Mouse (Mus musculus) lung, embryonic 15.5 days (tissue): ENCODE measurements at regions not wholly inside any gene's neighbourhood (a gene's known extent, or its start where the extent isn't known, plus 50 kb on each side); places are given as distances from the start of the nearest gene placed in this dataset.

Experiments used
- ATAC-seq: fragments of 200-750 bp; cut with Nextera tagmentation; 2 replicates; pipeline ENCODE4 v1.8.0; 2017; ENCODE audit warnings: moderate number of reproducible peaks, borderline replicate concordance; ENCODE audit not compliant: low FRiP score, low TSS enrichment; ENCODE audit errors: extremely low read depth
- H3K27ac ChIP-seq: fragments of 300-500 bp; sonication (generic); 2 replicates; pipeline ENCODE4 v1.5.1; 2015; ENCODE audit warnings: moderate library complexity, mild to moderate bottlenecking, inconsistent platforms
- H3K27me3 ChIP-seq: fragments of 300-500 bp; sonication (generic); 2 replicates; pipeline ENCODE4 v1.6.1; 2015; ENCODE audit warnings: inconsistent platforms
- H3K36me3 ChIP-seq: fragments of 300-500 bp; sonication (generic); 2 replicates; pipeline ENCODE4 v1.6.1; 2015; ENCODE audit warnings: inconsistent platforms
- H3K4me1 ChIP-seq: fragments of 300-500 bp; sonication (generic); 2 replicates; pipeline ENCODE4 v1.6.1; 2015; ENCODE audit warnings: inconsistent platforms
- H3K4me2 ChIP-seq: fragments of 300-500 bp; sonication (generic); 2 replicates; pipeline ENCODE4 v1.6.1; 2015; ENCODE audit warnings: inconsistent platforms, mild to moderate bottlenecking, moderate library complexity
- H3K4me3 ChIP-seq: fragments of 300-500 bp; sonication (generic); 2 replicates; pipeline ENCODE4 v1.5.1; 2015; ENCODE audit warnings: mild to moderate bottlenecking, inconsistent platforms
- H3K9ac ChIP-seq: fragments of 300-500 bp; sonication (generic); 2 replicates; pipeline ENCODE4 v1.6.1; 2015; ENCODE audit warnings: inconsistent platforms
- H3K9me3 ChIP-seq: fragments of 300-500 bp; sonication (generic); 2 replicates; pipeline ENCODE4 v1.6.1; 2016; ENCODE audit warnings: inconsistent platforms
- WGBS: fragments of 180-500 bp; shearing (Covaris S2); methylation state at CpG from one replicate; pipeline ENCODE4 v1.1.7; 2015; 5-methylcytosine and 5-hydroxymethylcytosine counted together

DNA sequence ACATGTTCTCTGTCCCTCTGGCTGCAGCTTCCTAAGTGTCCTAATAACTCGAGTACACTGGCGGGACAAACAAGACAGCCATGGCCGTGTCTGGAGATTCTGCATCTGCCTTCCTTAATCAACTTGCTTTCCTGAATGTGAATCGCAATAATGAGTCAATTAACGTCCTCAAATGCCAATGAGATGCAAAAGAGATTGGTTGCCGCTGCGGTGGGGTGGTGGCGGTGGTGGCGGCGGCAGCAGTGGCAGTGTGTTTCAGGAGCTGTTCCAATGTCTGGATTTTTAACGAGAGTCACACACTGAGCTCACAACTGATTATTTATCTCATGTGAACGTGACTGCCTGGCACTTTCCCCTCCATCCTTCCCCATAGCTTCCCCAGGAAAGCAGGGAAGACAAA, 197.6 kb upstream of the Gk2 start:
- Histone ChIP-seq H3K4me3 (no peak overlapping the region), H3K9ac (no peak overlapping the region), H3K36me3 (no peaks in the 10 kb centered on the region), H3K27me3 (no peaks in the 10 kb centered on the region), H3K27ac (no peak overlapping the region), H3K4me2 (no peak overlapping the region), H3K4me1 (no peaks in the 10 kb centered on the region), H3K9me3 (no peaks in the 10 kb centered on the region)
- 57% methylated on average over 12 of the region's 12 CpGs for WGBS
- ATAC-seq = no peak

DNA sequence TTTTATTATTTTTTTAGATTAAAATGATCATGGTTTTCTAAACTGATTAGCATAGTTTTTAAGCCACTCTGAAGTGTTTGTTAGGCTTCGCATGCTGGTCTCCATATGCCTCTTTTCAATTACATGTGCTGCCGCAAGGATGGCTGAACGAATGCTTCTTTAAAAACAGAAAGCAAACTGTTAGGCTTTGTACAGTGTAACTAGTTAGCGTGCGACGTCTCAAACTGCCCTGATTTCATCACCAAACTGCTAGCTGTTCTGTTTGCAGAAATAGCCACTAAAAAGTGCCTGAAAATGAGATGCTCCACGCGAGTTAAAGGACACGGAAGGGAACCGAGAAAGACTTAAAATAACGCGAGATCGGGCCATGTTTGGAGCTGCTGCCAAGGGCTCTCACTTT, 185.4 kb upstream of the Gk2 start:
- H3K9me3 ChIP-seq = no peaks in the 10 kb centered on the region
- H3K9ac ChIP-seq = no peak overlapping the region
- no peaks in the 10 kb centered on the region for H3K36me3 ChIP-seq
- no peak overlapping the region for H3K4me2 ChIP-seq
- WGBS = 82% methylated on average over 13 of the region's 13 CpGs
- ATAC-seq = no peak
- 0 out of 2 replicates have a peak, but pooled peaks cover 4% of the 10 kb centered on the region for H3K4me1 ChIP-seq
- no peak overlapping the region for H3K27ac ChIP-seq
- no peaks in the 10 kb centered on the region for H3K27me3 ChIP-seq
- no peak overlapping the region for H3K4me3 ChIP-seq

DNA sequence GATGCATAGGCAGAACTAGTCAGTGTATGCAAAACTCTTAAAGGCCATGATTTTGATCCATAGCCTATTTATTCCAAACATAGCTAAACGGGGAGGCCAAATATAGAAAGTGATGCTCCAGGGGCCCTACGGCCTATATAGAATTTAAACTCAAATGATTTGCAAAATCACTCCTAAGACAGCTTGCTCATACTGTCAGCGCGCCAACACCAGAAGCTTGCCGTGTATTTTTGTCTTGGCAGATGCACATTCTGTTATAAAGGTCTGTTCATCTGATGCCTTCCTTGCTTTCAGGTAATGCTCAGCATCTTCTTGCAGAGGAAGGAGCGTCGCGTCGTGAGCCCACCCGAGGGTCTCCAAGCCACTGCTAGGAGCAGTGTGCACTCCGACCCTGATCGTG, 184.8 kb upstream of the Gk2 start:
- Histone ChIP-seq H3K27me3 (no peaks in the 10 kb centered on the region), H3K4me3 (no peak overlapping the region), H3K9me3 (no peaks in the 10 kb centered on the region), H3K9ac (no peak overlapping the region), H3K27ac (no peak overlapping the region), H3K36me3 (no peaks in the 10 kb centered on the region), H3K4me1 (0 out of 2 replicates have a peak, but pooled peaks cover 4% of the 10 kb centered on the region), H3K4me2 (no peak overlapping the region)
- no peak for ATAC-seq
- WGBS = 83% methylated on average over 12 of the region's 12 CpGs

DNA sequence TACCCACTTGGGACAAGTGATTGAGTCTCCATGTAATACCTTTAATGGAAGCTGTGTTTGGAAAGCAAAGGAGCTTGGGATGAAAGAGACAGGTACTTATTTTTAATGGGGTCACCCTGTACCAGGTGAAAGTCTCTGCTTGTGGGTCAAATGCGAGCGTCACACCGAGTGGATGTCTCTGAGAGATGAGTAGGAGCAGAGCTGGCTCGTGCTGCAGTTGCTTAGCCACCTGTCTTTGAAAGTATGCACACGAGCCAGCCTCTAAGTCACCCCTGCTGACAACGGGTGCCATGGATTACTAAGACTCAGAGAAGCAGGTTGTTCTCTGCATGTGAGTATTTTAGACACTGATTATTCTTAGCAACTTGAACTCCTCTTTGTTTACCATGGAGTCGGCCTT, 179.5 kb upstream of the Gk2 start:
- Histone ChIP-seq H3K4me1 (no peaks in the 10 kb centered on the region), H3K27me3 (no peaks in the 10 kb centered on the region), H3K27ac (no peak overlapping the region), H3K36me3 (no peaks in the 10 kb centered on the region), H3K9ac (no peak overlapping the region), H3K4me2 (no peak overlapping the region), H3K9me3 (no peaks in the 10 kb centered on the region), H3K4me3 (no peak overlapping the region)
- ATAC-seq = no peak
- WGBS = 62% methylated on average over 7 of the region's 7 CpGs

DNA sequence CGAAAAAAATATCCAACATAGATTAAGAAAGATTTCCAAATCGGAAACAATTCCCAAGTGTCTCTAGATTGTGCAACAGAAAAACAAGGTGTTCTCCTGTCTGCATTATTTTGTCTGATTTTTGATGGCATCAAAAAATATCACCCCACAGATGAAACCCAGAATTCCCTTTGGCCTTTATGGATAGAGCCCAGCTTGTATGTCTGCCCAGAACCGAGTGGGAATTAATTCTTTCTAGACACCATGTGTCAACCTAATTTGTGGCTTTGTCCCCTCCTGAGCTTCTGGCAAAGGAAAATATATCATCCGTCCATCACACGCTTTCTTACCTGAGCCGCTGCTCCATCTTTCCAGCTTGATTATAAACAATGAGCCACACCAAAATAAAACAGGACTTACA, 176.9 kb upstream of the Gk2 start:
- no peaks in the 10 kb centered on the region for H3K27me3 ChIP-seq
- WGBS = 85% methylated on average over 6 of the region's 6 CpGs
- no peaks in the 10 kb centered on the region for H3K9me3 ChIP-seq
- ATAC-seq = no peak
- no peak overlapping the region for H3K9ac ChIP-seq
- no peaks in the 10 kb centered on the region for H3K36me3 ChIP-seq
- no peak overlapping the region for H3K27ac ChIP-seq
- H3K4me2 ChIP-seq = no peak overlapping the region
- H3K4me3 ChIP-seq = no peak overlapping the region
- H3K4me1 ChIP-seq = no peaks in the 10 kb centered on the region

DNA sequence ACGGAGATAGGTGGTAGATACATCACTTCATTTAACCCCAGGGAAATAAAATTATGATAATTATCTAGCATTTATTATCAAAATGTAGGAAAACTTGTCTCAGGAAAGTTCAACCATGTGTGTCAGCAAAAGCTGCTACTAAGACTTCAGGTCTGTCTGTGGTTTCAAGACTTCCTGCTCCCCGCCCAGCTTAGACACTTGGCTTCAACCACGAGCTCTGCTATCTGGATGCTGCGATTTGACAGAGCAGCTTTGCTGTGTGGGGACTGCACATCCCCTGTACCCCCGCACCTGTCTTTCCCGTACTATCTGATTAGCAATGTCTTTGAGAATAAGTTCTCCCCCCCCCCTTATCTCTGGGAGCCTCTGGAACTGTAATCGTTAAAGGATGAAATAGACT, 176.0 kb upstream of the Gk2 start:
- Histone ChIP-seq H3K4me2 (no peak overlapping the region), H3K9ac (no peak overlapping the region), H3K4me3 (no peak overlapping the region), H3K36me3 (no peaks in the 10 kb centered on the region), H3K27me3 (no peaks in the 10 kb centered on the region), H3K9me3 (no peaks in the 10 kb centered on the region), H3K4me1 (no peaks in the 10 kb centered on the region), H3K27ac (no peak overlapping the region)
- no peak for ATAC-seq
- WGBS = 76% methylated on average over 7 of the region's 7 CpGs

DNA sequence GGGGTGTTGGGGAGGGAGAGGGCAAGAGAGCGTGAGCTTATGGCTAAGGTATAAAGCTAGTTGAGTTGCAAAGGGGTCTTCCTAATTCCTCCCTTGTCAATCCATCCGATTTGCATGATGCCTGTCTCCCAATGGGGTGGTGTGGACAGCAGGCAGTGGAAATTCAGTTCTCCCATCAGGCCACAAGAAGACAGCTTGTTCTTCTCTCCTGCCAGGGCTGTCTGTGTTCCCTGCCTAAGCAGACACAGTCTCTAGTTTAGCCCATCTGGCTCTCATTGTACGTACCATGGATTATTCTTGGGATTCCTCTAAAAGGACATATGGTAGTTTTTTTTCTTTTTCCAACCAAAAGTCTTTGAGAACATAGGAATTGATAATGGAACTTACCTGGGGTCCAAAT, 168.4 kb upstream of the Gk2 start:
- Histone ChIP-seq H3K27ac (no peak overlapping the region), H3K27me3 (no peaks in the 10 kb centered on the region), H3K4me1 (no peaks in the 10 kb centered on the region), H3K4me3 (no peak overlapping the region), H3K9ac (no peak overlapping the region), H3K4me2 (no peak overlapping the region), H3K9me3 (no peaks in the 10 kb centered on the region), H3K36me3 (no peaks in the 10 kb centered on the region)
- WGBS = 82% methylated on average over 3 of the region's 3 CpGs
- no peak for ATAC-seq

DNA sequence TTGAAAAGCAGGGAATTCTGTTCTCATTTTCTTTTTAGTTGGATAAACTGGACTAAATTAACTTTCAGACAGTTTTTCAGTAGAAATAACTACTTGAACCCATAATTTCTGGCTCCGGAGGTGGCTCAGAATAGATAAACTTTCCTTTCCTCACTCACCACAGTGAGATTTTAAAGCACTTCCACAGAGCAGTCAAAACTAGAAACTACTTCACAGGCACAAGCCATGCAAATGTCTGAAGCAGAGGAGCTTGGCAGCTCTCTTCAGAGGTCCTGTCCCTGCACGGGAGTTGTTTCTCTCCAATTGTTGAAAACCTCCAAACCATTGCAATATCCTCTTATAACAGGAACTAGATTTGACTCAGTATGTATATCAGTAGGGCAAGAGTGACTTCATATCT, 163.1 kb upstream of the Gk2 start:
- no peak for ATAC-seq
- H3K36me3 ChIP-seq = no peaks in the 10 kb centered on the region
- no peak overlapping the region for H3K4me3 ChIP-seq
- no peaks in the 10 kb centered on the region for H3K27me3 ChIP-seq
- no peaks in the 10 kb centered on the region for H3K4me1 ChIP-seq
- 78% methylated on average over 2 of the region's 2 CpGs for WGBS
- H3K9me3 ChIP-seq = no peaks in the 10 kb centered on the region
- no peak overlapping the region for H3K27ac ChIP-seq
- no peak overlapping the region for H3K4me2 ChIP-seq
- H3K9ac ChIP-seq = no peak overlapping the region

DNA sequence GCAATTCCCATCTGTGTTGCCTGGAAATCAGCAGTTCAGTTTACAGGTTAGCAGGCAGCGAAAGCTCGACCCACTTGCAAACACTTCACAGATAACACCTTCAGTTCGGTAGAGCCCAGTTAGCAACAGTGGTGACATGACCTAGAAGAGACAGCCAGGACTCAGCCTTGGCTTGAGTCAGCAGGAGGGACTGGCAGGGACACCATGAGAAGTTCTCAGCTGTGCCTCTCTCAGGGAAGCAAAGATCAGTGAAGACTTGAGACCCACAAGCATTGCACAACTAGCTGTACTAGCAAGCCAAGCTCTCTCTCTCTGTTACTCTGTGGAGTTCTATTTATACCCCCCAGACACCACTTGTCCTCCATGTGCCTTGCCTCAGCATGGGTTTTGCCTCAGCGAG, 161.6 kb upstream of the Gk2 start:
- Histone ChIP-seq H3K36me3 (no peaks in the 10 kb centered on the region), H3K27me3 (no peaks in the 10 kb centered on the region), H3K4me2 (no peak overlapping the region), H3K27ac (no peak overlapping the region), H3K9ac (no peak overlapping the region), H3K9me3 (no peaks in the 10 kb centered on the region), H3K4me3 (no peak overlapping the region), H3K4me1 (no peaks in the 10 kb centered on the region)
- ATAC-seq = no peak
- WGBS = 62% methylated on average over 4 of the region's 4 CpGs

DNA sequence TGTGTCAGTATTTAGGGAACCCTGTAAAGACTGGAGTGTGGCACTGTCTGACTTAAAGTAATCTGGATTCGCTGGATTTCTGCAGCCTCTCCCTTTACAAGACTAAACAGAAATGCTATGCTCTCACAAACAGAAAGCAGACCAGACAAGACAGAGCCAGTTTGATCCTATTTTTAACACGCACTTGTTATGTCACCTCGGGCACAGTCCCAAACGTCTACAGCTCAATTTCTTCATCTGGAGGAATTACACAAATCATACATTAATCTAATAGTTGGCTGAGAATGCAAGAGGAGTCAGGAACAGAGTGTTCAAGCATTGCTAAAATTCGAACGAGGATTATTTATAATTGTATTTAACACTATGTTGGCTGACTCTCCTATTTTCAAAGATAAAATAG, 145.4 kb upstream of the Gk2 start:
- Histone ChIP-seq H3K9me3 (no peaks in the 10 kb centered on the region), H3K4me3 (no peak overlapping the region), H3K9ac (no peak overlapping the region), H3K27ac (peak overlapping the region; percentile 37; the same call in 1 of the 2 replicates), H3K36me3 (no peaks in the 10 kb centered on the region), H3K4me1 (0 out of 2 replicates have a peak, but pooled peaks cover 2% of the 10 kb centered on the region), H3K4me2 (no peak overlapping the region), H3K27me3 (no peaks in the 10 kb centered on the region)
- ATAC-seq = peak; percentile 87
- 46% methylated on average over 6 of the region's 6 CpGs for WGBS

DNA sequence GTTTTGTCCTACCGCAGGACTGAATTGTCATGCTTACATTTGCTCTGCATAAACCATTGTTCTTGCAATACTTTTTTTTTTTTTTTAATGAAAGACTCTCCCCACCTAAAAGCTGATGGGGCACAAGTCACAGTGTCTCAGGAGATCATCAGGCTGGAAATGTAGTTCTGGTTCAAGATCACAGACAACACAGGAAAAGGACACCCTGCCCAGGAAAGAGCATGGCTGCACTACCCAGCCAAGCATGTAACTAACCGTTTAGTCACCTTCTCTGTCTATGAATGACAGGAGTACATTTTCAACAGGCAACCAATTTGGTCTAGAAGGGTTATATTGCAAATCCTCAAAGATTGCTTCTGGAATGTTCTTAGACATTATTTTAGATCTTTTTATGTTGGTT, 144.6 kb upstream of the Gk2 start:
- Histone ChIP-seq H3K4me1 (0 out of 2 replicates have a peak, but pooled peaks cover 2% of the 10 kb centered on the region), H3K36me3 (no peaks in the 10 kb centered on the region), H3K27me3 (no peaks in the 10 kb centered on the region), H3K27ac (peak overlapping the region; percentile 37; the same call in 1 of the 2 replicates), H3K4me2 (no peak overlapping the region), H3K4me3 (no peak overlapping the region), H3K9ac (no peak overlapping the region), H3K9me3 (no peaks in the 10 kb centered on the region)
- WGBS = 61% methylated on average over 2 of the region's 2 CpGs
- no peak for ATAC-seq

DNA sequence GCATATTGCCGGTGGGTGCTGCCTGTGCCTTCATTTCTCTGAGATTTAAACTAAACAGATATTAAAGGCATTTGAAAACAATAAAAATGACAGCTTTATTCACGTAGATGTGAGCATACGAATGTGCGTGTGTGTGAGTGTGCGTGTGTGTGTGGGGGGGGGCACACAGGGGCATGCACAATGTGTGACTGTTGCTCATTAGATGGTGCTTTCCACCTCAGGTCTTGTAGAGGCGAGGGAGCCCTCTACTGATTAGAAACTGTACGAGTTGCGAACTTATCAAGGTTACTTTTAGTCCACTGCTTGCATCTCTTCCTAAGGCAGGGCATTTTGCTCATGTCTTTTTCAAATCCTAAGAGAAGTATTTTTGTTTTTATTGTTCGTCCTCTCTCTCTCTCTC, 141.9 kb upstream of the Gk2 start:
- no peak overlapping the region for H3K4me3 ChIP-seq
- no peak overlapping the region for H3K9ac ChIP-seq
- no peak overlapping the region for H3K4me2 ChIP-seq
- WGBS = 72% methylated on average over 9 of the region's 9 CpGs
- 0 out of 2 replicates have a peak, but pooled peaks cover 2% of the 10 kb centered on the region for H3K4me1 ChIP-seq
- H3K9me3 ChIP-seq = no peaks in the 10 kb centered on the region
- no peak for ATAC-seq
- H3K36me3 ChIP-seq = no peaks in the 10 kb centered on the region
- H3K27ac ChIP-seq = no peak overlapping the region
- no peaks in the 10 kb centered on the region for H3K27me3 ChIP-seq

DNA sequence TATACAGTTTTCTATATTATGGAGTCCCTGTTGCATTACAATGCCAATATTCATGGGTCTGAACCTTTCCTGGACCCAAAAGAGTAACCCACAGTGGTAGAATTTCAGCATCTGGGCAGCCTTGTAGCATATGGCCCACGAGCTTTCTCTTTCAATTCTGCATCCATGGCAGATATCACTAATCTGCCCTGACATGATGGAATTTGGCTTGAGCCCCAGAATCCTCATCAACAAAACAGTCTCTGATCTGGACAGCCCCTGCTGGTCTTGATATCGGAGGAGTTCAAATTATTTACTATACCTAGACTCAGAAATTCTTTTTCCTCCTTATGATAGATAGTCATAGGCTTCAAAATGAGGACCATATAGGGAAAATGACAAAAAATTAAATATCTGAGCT, 139.1 kb upstream of the Gk2 start:
- no peaks in the 10 kb centered on the region for H3K9me3 ChIP-seq
- ATAC-seq = no peak
- no peak overlapping the region for H3K27ac ChIP-seq
- no peaks in the 10 kb centered on the region for H3K27me3 ChIP-seq
- H3K4me1 ChIP-seq = no peaks in the 10 kb centered on the region
- H3K4me2 ChIP-seq = no peak overlapping the region
- no peak overlapping the region for H3K4me3 ChIP-seq
- no peak overlapping the region for H3K9ac ChIP-seq
- H3K36me3 ChIP-seq = no peaks in the 10 kb centered on the region
- WGBS = 76% methylated on average over 2 of the region's 2 CpGs
